Mouse (Mus musculus) megakaryocyte, embryonic 14.5 days (primary cell): ENCODE data around the gene 4933430I17Rik.

Experiments used
- FLI1 ChIP-seq: IDR thresholded peaks from 2 replicates; pipeline ENCODE4 v1.6.1; 2012; ENCODE audit warnings: low read length, inconsistent platforms, mixed read lengths
- GATA1 ChIP-seq: IDR thresholded peaks from 3 replicates; pipeline ENCODE4 v1.6.1; 2012; ENCODE audit warnings: mixed read lengths, low read length, inconsistent platforms, borderline replicate concordance

- TF ChIP-seq GATA1 (no peak), FLI1 (no peak)
Observed at GRCm38 (mm10) chr4:62505991-62506390, 19.2 kb upstream of the 4933430I17Rik start.
